Mouse (Mus musculus): ENCODE data around the gene Rab3c. TPM values are rescaled to one million over a fixed set of nuclear protein-coding genes. Genes with fewer than 3 reads are reported as not detected.

Gene Rab3c
- polyA plus RNA-seq, 1 experiment from 2014 or later, result not detected

- Histone ChIP-seq H3K4me3 (ENCODE audit: inconsistent target) (no peak overlapping the region), H3K36me3 (ENCODE audit: inconsistent target) (no peaks in the 10 kb centered on the region), H3K79me2 (ENCODE audit: inconsistent target) (no peaks in the 10 kb centered on the region), H3K27ac (no peak overlapping the region)
- WGBS (ENCODE audit: missing documents), result 88% methylated on average over 7 of the region's 7 CpGs
These were observed 121.9 kb downstream of the Rab3c start for GRCm38 (mm10) chr13:110158588-110159519.

GRCm38 (mm10) chr13:110145545-110145944, 135.3 kb downstream of the Rab3c start:
- Histone ChIP-seq H3K27ac (no peak overlapping the region), H3K4me3 (ENCODE audit: inconsistent target) (no peak overlapping the region), H3K36me3 (ENCODE audit: inconsistent target) (no peaks in the 10 kb centered on the region), H3K79me2 (ENCODE audit: inconsistent target) (no peaks in the 10 kb centered on the region)
- WGBS (ENCODE audit: missing documents), result 81% methylated on average over 3 of the region's 3 CpGs

GRCm38 (mm10) chr13:110145019-110145418, 135.8 kb downstream of the Rab3c start:
- Histone ChIP-seq H3K4me3 (ENCODE audit: inconsistent target) (no peak overlapping the region), H3K79me2 (ENCODE audit: inconsistent target) (no peaks in the 10 kb centered on the region), H3K36me3 (ENCODE audit: inconsistent target) (no peaks in the 10 kb centered on the region), H3K27ac (no peak overlapping the region)
- 73% methylated on average over 8 of the region's 8 CpGs for WGBS (ENCODE audit: missing documents)

- H3K27ac ChIP-seq, result no peak overlapping the region
- no peaks in the 10 kb centered on the region for H3K36me3 ChIP-seq (ENCODE audit: inconsistent target)
- no peaks in the 10 kb centered on the region for H3K79me2 ChIP-seq (ENCODE audit: inconsistent target)
- H3K4me3 ChIP-seq (ENCODE audit: inconsistent target), result no peak overlapping the region
- 70% methylated on average over 5 of the region's 5 CpGs for WGBS (ENCODE audit: missing documents)
These were observed 141.5 kb downstream of the Rab3c start for GRCm38 (mm10) chr13:110139339-110139738.

- Histone ChIP-seq H3K36me3 (ENCODE audit: inconsistent target) (no peaks in the 10 kb centered on the region), H3K79me2 (ENCODE audit: inconsistent target) (no peaks in the 10 kb centered on the region), H3K27ac (no peak overlapping the region), H3K4me3 (ENCODE audit: inconsistent target) (no peak overlapping the region)
- WGBS (ENCODE audit: missing documents), result 87% methylated on average over 5 of the region's 5 CpGs
These were observed 142.2 kb downstream of the Rab3c start for GRCm38 (mm10) chr13:110138644-110139043.

GRCm38 (mm10) chr13:110127613-110128258, 153.1 kb downstream of the Rab3c start:
- 94% methylated on average over 12 of the region's 12 CpGs for WGBS (ENCODE audit: missing documents)
- Histone ChIP-seq H3K79me2 (ENCODE audit: inconsistent target) (no peaks in the 10 kb centered on the region), H3K36me3 (ENCODE audit: inconsistent target) (no peaks in the 10 kb centered on the region), H3K4me3 (ENCODE audit: inconsistent target) (no peak overlapping the region), H3K27ac (no peak overlapping the region)

GRCm38 (mm10) chr13:110122825-110123224, 158.0 kb downstream of the Rab3c start:
- H3K27ac ChIP-seq, result no peak overlapping the region
- WGBS (ENCODE audit: missing documents), result 88% methylated on average over 4 of the region's 4 CpGs

GRCm38 (mm10) chr13:110116892-110117291, 163.9 kb downstream of the Rab3c start:
- no peaks in the 10 kb centered on the region for H3K79me2 ChIP-seq (ENCODE audit: inconsistent target)
- H3K4me3 ChIP-seq (ENCODE audit: inconsistent target), result no peak overlapping the region
- H3K36me3 ChIP-seq (ENCODE audit: inconsistent target), result no peaks in the 10 kb centered on the region
- 79% methylated on average over 5 of the region's 5 CpGs for WGBS (ENCODE audit: missing documents)
- no peak overlapping the region for H3K27ac ChIP-seq

More at GRCm38 (mm10) chr13:110122825-110123224, 158.0 kb downstream of the Rab3c start:
- H3K36me3 ChIP-seq (ENCODE audit: inconsistent target), result no peaks in the 10 kb centered on the region
- H3K4me3 ChIP-seq (ENCODE audit: inconsistent target), result no peak overlapping the region
- no peaks in the 10 kb centered on the region for H3K79me2 ChIP-seq (ENCODE audit: inconsistent target)

GRCm38 (mm10) chr13:110116316-110116715, 164.5 kb downstream of the Rab3c start:
- H3K36me3 ChIP-seq (ENCODE audit: inconsistent target), result no peaks in the 10 kb centered on the region
- no peak overlapping the region for H3K27ac ChIP-seq
- WGBS (ENCODE audit: missing documents), result 96% methylated on average over 3 of the region's 3 CpGs
- no peak overlapping the region for H3K4me3 ChIP-seq (ENCODE audit: inconsistent target)
- H3K79me2 ChIP-seq (ENCODE audit: inconsistent target), result no peaks in the 10 kb centered on the region

GRCm38 (mm10) chr13:110114870-110115645, 165.7 kb downstream of the Rab3c start:
- H3K36me3 ChIP-seq (ENCODE audit: inconsistent target), result no peaks in the 10 kb centered on the region
- no peaks in the 10 kb centered on the region for H3K79me2 ChIP-seq (ENCODE audit: inconsistent target)
- H3K4me3 ChIP-seq (ENCODE audit: inconsistent target), result no peak overlapping the region
- 84% methylated on average over 7 of the region's 7 CpGs for WGBS (ENCODE audit: missing documents)
- no peak overlapping the region for H3K27ac ChIP-seq

GRCm38 (mm10) chr13:110113711-110114110, 167.1 kb downstream of the Rab3c start:
- WGBS (ENCODE audit: missing documents), result 95% methylated on average over 6 of the region's 6 CpGs
- H3K36me3 ChIP-seq (ENCODE audit: inconsistent target), result no peaks in the 10 kb centered on the region
- no peak overlapping the region for H3K4me3 ChIP-seq (ENCODE audit: inconsistent target)
- H3K27ac ChIP-seq, result no peak overlapping the region
- no peaks in the 10 kb centered on the region for H3K79me2 ChIP-seq (ENCODE audit: inconsistent target)

- no peaks in the 10 kb centered on the region for H3K79me2 ChIP-seq (ENCODE audit: inconsistent target)
- no peaks in the 10 kb centered on the region for H3K36me3 ChIP-seq (ENCODE audit: inconsistent target)
- no peak overlapping the region for H3K4me3 ChIP-seq (ENCODE audit: inconsistent target)
- 96% methylated on average over 6 of the region's 6 CpGs for WGBS (ENCODE audit: missing documents)
- H3K27ac ChIP-seq, result no peak overlapping the region
These were observed 183.3 kb downstream of the Rab3c start for GRCm38 (mm10) chr13:110097424-110098050.

- 73% methylated on average over 3 of the region's 6 CpGs for WGBS (ENCODE audit: missing documents)
- no peak overlapping the region for H3K4me3 ChIP-seq (ENCODE audit: inconsistent target)
These were observed 185.8 kb downstream of the Rab3c start for GRCm38 (mm10) chr13:110094998-110095397.

More at GRCm38 (mm10) chr13:110094998-110095397, 185.8 kb downstream of the Rab3c start:
- Histone ChIP-seq H3K27ac (no peak overlapping the region), H3K36me3 (ENCODE audit: inconsistent target) (no peaks in the 10 kb centered on the region), H3K79me2 (ENCODE audit: inconsistent target) (no peaks in the 10 kb centered on the region)
